Mouse (Mus musculus) heart, adult 2 months (tissue): Measurements from ENCODE around the gene Smarcc1. TPM values are rescaled to one million over a fixed set of nuclear protein-coding genes. Genes with fewer than 3 reads are reported as not detected.

Experiments used
- DNase-seq, 2 experiments: peaks; one replicate each; pipeline ENCODE4 v3.0.0; 2021
- H3K27ac ChIP-seq: fragments of 200-600 bp; 2 replicates; pipeline ENCODE4 v1.8.1; 2022
- H3K27me3 ChIP-seq: fragments of 200-500 bp; 2 replicates; pipeline ENCODE4 v1.6.1; 2012; ENCODE audit warnings: mild to moderate bottlenecking, low read length, inconsistent platforms, mixed read lengths; ENCODE audit not compliant: control insufficient read depth, insufficient read depth
- H3K36me3 ChIP-seq: fragments of 200-500 bp; 2 replicates; pipeline ENCODE4 v1.6.1; 2012; ENCODE audit warnings: low read length, inconsistent platforms; ENCODE audit not compliant: control insufficient read depth, insufficient read depth
- H3K4me1 ChIP-seq: fragments of 200-500 bp; 2 replicates; pipeline ENCODE4 v1.6.1; 2011; ENCODE audit warnings: low read length; ENCODE audit not compliant: control insufficient read depth, insufficient read depth
- H3K4me3 ChIP-seq: fragments of 200-600 bp; 2 replicates; pipeline ENCODE4 v1.8.1; 2022
- H3K79me2 ChIP-seq: fragments of 200-500 bp; replicated peaks from 2 replicates; pipeline ENCODE4 v1.6.1; 2012; ENCODE audit warnings: mild to moderate bottlenecking, inconsistent platforms, low read length, moderate library complexity, mixed read lengths; ENCODE audit not compliant: control insufficient read depth, insufficient read depth
- H3K9ac ChIP-seq: fragments of 200-500 bp; 2 replicates; pipeline ENCODE4 v1.6.1; 2012; ENCODE audit warnings: low read depth, mild to moderate bottlenecking, control low read depth, inconsistent platforms, low read length, mixed read lengths
- CTCF ChIP-seq: fragments of 200-600 bp; IDR thresholded peaks from 2 replicates; pipeline ENCODE4 v1.8.1; 2022; ENCODE audit warnings: antibody characterized with exemption, mild to moderate bottlenecking, moderate library complexity
- EP300 ChIP-seq: fragments of 200-500 bp; IDR thresholded peaks from 2 replicates; pipeline ENCODE4 v1.6.1; 2011; ENCODE audit warnings: low read depth, low read length, control low read depth; ENCODE audit not compliant: insufficient read depth
- POLR2A ChIP-seq: fragments of 200-500 bp; IDR thresholded peaks from 2 replicates; pipeline ENCODE4 v1.6.1; 2011; ENCODE audit warnings: mild to moderate bottlenecking, low read depth, low read length, control low read depth; ENCODE audit not compliant: insufficient read depth
- WGBS: fragments of 180-500 bp; shearing (Covaris S2); methylation state at CpG from one replicate; pipeline ENCODE4 v1.1.7; 2018; 5-methylcytosine and 5-hydroxymethylcytosine counted together
- intact Hi-C: fragments of 180-260 bp; cut with DNase I; formaldehyde crosslinking; loops from one replicate; pipeline ENCODE4 v1.15.1; 2025
- polyA plus RNA-seq: library from polyadenylated mRNA; depleted of rRNA; stranded (reverse); fragments of >200 nt; gene quantifications from 2 replicates; pipeline ENCODE4 v1.2.3, GENCODE M21; 2012
- total RNA-seq, 2 experiments: library from RNA; stranded (reverse); gene quantifications; 2 replicates each; pipeline ENCODE4 v1.2.3; 2021

Gene Smarcc1
- total and polyA plus RNA-seq, 3 experiments, result 8.4 to 25.2 (median 24.1) TPM

DNA sequence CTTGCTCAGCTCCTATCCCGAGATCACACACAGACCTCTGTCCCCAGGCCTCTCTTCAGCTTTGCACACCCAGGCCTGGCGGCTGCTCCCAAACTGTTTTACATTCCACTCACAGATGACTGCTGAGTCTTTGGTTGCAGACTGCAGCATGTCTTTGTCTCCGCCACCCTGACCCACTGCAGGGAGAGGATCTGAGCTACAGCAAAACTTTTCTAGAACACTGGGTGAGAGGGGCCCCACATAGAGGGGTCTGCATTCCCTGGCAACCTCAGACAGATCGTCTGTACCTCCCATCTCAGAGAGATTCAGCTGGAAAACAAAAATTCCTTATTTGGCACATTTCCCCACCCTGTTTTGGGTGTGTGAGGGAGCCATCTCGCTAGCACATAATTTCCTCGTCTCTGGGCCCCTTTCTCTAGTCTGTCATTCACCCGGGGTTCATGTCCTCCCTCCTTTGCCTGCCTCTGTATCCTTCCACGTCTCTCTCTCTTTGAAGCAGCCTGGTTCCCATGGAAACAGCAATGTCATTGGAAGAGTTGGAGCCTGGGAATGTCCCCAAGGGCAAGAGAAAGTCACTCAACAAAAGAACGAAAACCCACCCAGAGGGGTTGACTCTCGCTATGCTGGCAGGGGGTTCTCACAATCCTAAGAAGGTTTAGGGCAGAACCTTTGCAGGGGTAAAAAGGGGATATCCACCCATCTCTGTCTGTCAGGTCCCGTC lies 132.5 kb downstream of the Smarcc1 start:
- Histone ChIP-seq H3K4me1 (peaks cover 3% of the 10 kb centered on the region; the same call in 1 of the 2 replicates), H3K27me3 (peaks cover 3% of the 10 kb centered on the region), H3K27ac (no peak overlapping the region), H3K36me3 (no peaks in the 10 kb centered on the region), H3K4me3 (no peak overlapping the region), H3K79me2 (no peaks in the 10 kb centered on the region), H3K9ac (no peak overlapping the region)
- 35% methylated on average over 11 of the region's 11 CpGs for WGBS
- intact Hi-C loops, result no loop called here
- no peak for TF ChIP-seq CTCF
- no peak for TF ChIP-seq EP300
- no peak for TF ChIP-seq POLR2A
- DNase-seq, result no peak

DNA sequence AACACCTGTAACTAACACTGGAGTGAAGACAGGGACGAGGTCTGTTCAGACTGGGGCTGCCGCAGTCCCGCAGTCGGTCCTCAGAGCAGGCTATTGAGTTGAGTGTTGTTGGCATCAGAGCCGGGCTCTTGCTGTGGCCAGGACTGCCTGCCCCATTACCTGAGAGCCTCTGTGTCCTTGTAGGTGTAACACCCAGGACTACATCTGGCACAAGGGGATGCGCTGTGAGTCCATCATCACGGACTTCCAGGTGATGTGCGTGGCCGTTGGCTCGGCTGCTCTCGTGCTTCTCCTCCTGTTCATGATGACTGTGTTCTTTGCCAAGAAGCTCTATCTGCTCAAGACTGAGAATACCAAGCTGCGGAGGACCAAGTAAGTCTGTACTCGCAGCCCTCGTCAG lies 133.3 kb downstream of the Smarcc1 start:
- 88% methylated on average over 14 of the region's 14 CpGs for WGBS
- H3K79me2 ChIP-seq, result no peaks in the 10 kb centered on the region
- intact Hi-C loops, result no loop called here
- peaks cover 2% of the 10 kb centered on the region for H3K27me3 ChIP-seq
- peaks cover 3% of the 10 kb centered on the region; the same call in 1 of the 2 replicates for H3K4me1 ChIP-seq
- no peak overlapping the region for H3K4me3 ChIP-seq
- no peak overlapping the region for H3K27ac ChIP-seq
- no peaks in the 10 kb centered on the region for H3K36me3 ChIP-seq
- DNase-seq, result no peak
- H3K9ac ChIP-seq, result no peak overlapping the region
- TF ChIP-seq POLR2A, result no peak
- no peak for TF ChIP-seq CTCF
- no peak for TF ChIP-seq EP300

DNA sequence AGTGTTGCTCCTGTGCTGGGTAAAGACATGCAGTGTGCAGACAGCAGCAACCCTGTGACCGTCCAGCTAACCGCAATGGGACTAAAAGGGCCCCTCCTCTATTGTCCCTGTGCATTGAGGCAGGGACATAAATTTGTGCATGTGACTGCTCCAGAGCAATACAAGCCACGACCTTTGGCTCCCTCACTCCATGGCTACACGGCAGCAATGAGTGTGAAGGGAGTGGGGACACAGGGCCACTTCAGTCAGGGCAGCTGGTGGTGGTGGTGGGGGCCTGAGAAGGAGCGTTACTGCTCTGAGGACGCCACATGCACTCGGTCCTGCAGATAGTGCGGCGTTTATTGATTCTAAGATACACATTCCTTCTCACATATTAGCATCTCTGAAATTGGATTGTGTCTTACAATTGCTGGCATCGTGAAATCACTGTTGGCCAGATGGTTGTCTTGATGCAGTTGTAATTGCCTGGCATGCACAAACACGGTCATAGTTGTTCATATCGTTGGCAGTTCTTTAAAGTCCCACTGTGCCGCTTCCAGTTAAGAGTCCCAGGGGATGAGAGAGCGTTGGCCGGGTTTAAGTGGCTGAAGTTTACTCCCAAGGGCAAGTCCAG lies 138.0 kb downstream of the Smarcc1 start:
- Histone ChIP-seq H3K36me3 (no peaks in the 10 kb centered on the region), H3K4me1 (no peaks in the 10 kb centered on the region), H3K27ac (no peak overlapping the region), H3K79me2 (no peaks in the 10 kb centered on the region), H3K4me3 (no peak overlapping the region), H3K27me3 (no peaks in the 10 kb centered on the region), H3K9ac (no peak overlapping the region)
- no peak for DNase-seq
- TF ChIP-seq CTCF, result no peak
- TF ChIP-seq EP300, result no peak
- no peak for TF ChIP-seq POLR2A
- intact Hi-C loops, result no loop called here
- WGBS, result 67% methylated on average over 15 of the region's 15 CpGs

DNA sequence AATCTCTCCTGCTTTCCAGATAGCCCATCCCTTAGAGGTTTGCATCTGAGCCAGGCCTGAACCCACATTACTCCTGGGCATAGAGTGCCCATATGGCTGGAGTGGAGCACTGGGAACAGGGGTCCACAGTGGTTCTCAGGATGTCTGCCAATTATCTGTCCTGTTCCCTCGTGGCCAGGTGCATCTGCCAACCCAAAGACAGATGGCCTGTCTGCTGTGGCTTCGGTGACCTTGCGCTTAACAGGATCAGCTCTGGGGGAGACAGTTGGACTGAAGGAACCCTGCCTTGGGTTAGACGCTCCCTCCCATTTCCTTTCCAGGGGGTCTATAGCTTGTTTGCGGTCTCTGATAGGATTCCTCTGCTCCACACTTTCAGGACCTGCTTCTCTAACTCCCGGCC lies 141.1 kb downstream of the Smarcc1 start:
- Histone ChIP-seq H3K4me1 (no peaks in the 10 kb centered on the region), H3K27ac (no peak overlapping the region), H3K36me3 (no peaks in the 10 kb centered on the region), H3K9ac (no peak overlapping the region), H3K79me2 (no peaks in the 10 kb centered on the region), H3K27me3 (no peaks in the 10 kb centered on the region), H3K4me3 (no peak overlapping the region)
- 76% methylated on average over 6 of the region's 6 CpGs for WGBS
- intact Hi-C loops, result no loop called here
- TF ChIP-seq POLR2A, result no peak
- no peak for TF ChIP-seq CTCF
- TF ChIP-seq EP300, result no peak
- no peak for DNase-seq

DNA sequence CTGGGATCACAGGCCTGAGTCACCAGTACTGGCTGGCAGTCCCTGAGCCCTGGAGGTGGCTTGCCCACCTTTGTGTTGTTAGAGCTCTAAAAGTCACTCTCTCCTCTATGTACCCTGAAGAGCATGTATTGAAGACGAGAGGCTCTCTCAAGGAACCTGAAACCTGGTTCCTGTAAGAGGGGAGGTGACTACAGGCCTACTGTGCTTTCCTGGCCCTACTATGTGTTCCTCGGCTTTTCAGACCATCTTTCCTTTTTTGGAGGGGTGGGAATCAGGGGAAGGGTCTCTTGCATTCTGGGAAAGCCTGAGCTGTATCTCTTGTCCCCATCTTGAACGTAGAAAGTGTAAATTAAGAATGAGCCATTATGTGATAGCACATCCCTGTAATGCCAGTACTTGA lies 141.6 kb downstream of the Smarcc1 start:
- intact Hi-C loops, result no loop called here
- TF ChIP-seq POLR2A (no peak), CTCF (no peak), EP300 (no peak)

DNA sequence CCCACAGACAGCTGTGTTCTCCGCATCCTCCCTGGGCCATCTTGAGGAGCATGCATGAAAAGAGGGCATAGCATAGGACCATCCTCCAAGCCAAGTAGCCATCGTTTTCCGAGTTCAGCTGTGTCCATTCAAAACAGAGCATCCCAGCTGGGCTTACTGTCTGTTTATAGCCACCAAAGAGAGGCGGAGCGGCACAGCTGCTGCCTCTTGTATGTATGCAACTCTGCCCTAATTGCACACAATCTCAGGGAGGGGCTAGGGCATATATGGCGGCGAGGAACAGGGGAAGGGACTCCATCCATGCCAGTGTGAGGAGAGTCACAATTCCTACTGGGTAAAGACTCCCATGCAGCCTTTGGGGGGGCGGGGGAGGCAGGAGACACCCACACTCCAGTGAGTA lies 145.7 kb downstream of the Smarcc1 start:
- no peak for DNase-seq
- no peak overlapping the region for H3K27ac ChIP-seq
- no peak overlapping the region for H3K9ac ChIP-seq
- intact Hi-C loops, result no loop called here
- H3K36me3 ChIP-seq, result no peaks in the 10 kb centered on the region
- H3K27me3 ChIP-seq, result no peaks in the 10 kb centered on the region
- no peak overlapping the region for H3K4me3 ChIP-seq
- no peak for TF ChIP-seq EP300
- no peak for TF ChIP-seq CTCF
- no peak for TF ChIP-seq POLR2A
- no peaks in the 10 kb centered on the region for H3K4me1 ChIP-seq
- H3K79me2 ChIP-seq, result no peaks in the 10 kb centered on the region
- WGBS, result 85% methylated on average over 8 of the region's 8 CpGs

More for the DNA sequence above, 141.6 kb downstream of the Smarcc1 start:
- Histone ChIP-seq H3K9ac (no peak overlapping the region), H3K4me1 (no peaks in the 10 kb centered on the region), H3K27ac (no peak overlapping the region), H3K27me3 (no peaks in the 10 kb centered on the region), H3K36me3 (no peaks in the 10 kb centered on the region), H3K4me3 (no peak overlapping the region), H3K79me2 (no peaks in the 10 kb centered on the region)
- DNase-seq, result no peak
- WGBS, result 78% methylated on average over 3 of the region's 3 CpGs
